Mouse (Mus musculus): Measurements from ENCODE around the gene Fam32a. TPM values are rescaled to one million over a fixed set of nuclear protein-coding genes. Genes with fewer than 3 reads are reported as not detected.

Gene Fam32a
- polyA plus RNA-seq, 2 experiments = 56.4 to 58.9 TPM

DNA sequence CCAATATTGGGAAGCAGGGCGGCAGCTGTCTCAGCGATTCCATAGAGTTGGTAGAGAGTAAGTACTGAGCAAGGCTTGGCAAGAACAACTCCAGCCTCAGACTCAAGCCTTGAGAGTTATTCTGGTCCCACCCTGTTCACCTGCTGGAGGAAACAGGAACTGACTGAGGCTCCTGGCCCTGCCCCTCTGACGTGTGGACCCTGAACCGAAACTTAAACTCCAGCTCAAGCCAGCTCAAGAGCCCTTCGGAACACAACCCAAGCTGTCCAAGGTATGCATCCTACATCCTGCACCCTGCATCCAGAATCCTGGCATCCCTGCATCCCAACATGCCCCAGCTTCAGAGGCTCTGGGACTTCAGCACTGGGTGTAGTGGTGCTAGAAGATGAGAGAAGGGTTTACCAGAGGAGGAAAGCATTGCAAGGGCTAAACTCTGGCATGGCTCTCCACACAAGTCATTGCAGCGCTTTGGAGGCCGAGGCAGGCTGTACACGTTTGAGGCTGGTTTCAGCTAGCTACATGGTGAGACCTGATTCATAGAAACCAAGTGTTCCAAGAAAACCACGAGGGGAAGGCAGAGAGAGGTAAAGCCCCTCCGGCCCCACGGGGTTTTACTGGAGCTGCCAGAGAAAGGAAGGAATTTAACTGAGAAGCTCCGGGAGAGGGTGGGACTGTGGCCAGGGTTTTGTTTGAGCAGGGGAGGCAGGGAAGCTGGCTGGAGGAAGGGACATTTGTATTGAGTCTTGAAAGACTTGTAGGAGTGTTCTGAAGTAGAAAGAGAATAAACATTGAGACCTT, 29.9 kb upstream of the Fam32a start, which contains the start of gene Hsh2d:
Gene Hsh2d, plus strand, starts transcription at position 222 of the 798 bp plus-strand sequence.
- H3K36me3 ChIP-seq (ENCODE audit: control insufficient read depth, insufficient read depth, low read length) = no peaks in the 10 kb centered on the region
- H3K4me2 ChIP-seq (replicated peaks; ENCODE audit: low read depth, low read length, severe bottlenecking) = no peak within 1 kb of the TSS
- WGBS = 64% methylated on average over 12 of the region's 12 CpGs
- TF ChIP-seq POLR2A (IDR thresholded peaks at IDR 0.05; ENCODE audit: borderline replicate concordance, extremely low read depth, insufficient read depth, insufficient read length) = no peak
- no peak within 1 kb of the TSS for H3K27ac ChIP-seq (replicated peaks; ENCODE audit: low read depth, low read length)
- no peaks in the 10 kb centered on the region for H3K9me3 ChIP-seq (ENCODE audit: control insufficient read depth, low read length)
- no peak for ATAC-seq (ENCODE audit: low FRiP score, low read depth)
- H3K9ac ChIP-seq (ENCODE audit: low read depth, low read length, severe bottlenecking) = no peak within 1 kb of the TSS
- peak; percentile 12 for DNase-seq (ENCODE audit: low spot score)
- no peaks in the 10 kb centered on the region for H3K4me1 ChIP-seq (ENCODE audit: control insufficient read depth, insufficient read depth, low read length)
- no peak within 1 kb of the TSS for H3K4me3 ChIP-seq (replicated peaks; ENCODE audit: low read length)
- no peaks in the 10 kb centered on the region for H3K27me3 ChIP-seq (ENCODE audit: control insufficient read depth, insufficient read depth, low read length)

DNA sequence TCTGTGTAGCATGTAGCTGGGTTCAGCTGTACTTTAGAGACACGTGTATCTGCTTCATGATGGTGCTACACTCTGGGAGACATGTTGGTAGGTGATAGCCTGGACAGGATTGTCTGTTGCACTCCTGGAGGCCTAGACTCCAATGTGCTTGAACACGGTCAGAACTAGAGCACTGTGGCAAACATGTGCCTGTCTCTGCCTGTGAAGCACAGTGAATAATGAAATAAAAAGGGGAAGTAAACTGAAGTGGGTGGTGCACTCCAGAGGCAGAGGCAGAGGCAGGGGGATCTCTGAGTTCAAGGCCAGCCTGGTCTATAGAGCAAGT, 29.4 kb upstream of the Fam32a start:
- Histone ChIP-seq H3K4me2 (replicated peaks; ENCODE audit: low read depth, low read length, severe bottlenecking) (no peak overlapping the region), H3K4me3 (replicated peaks; ENCODE audit: low read length) (no peak overlapping the region), H3K27ac (replicated peaks; ENCODE audit: low read depth, low read length) (no peak overlapping the region), H3K36me3 (ENCODE audit: control insufficient read depth, insufficient read depth, low read length) (no peaks in the 10 kb centered on the region), H3K9ac (ENCODE audit: low read depth, low read length, severe bottlenecking) (no peak overlapping the region), H3K4me1 (ENCODE audit: control insufficient read depth, insufficient read depth, low read length) (no peaks in the 10 kb centered on the region), H3K9me3 (ENCODE audit: control insufficient read depth, low read length) (no peaks in the 10 kb centered on the region), H3K27me3 (ENCODE audit: control insufficient read depth, insufficient read depth, low read length) (no peaks in the 10 kb centered on the region)
- TF ChIP-seq POLR2A (IDR thresholded peaks at IDR 0.05; ENCODE audit: borderline replicate concordance, extremely low read depth, insufficient read depth, insufficient read length) = no peak
- 95% methylated on average over 2 of the region's 2 CpGs for WGBS
- DNase-seq (ENCODE audit: low spot score) (no peak), ATAC-seq (ENCODE audit: low FRiP score, low read depth) (no peak)

DNA sequence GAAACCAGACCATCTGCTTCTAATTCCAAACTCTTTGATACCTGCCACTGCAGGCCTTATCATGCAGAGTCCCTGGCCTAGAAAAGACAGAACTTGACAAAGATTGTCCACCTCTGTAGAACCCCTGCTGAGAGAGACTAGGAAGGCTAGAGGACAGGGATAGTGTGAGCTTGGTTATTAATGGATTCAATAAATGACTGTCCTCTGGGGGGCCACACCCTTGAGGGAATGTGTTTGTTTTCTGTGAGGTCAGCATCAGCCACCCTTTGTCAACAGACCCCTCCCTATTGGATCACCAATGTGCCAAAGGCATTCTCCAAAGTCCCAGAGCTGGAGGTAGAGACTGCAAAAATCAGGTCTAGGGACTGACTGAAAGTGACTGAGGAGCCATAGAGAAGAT, 27.5 kb upstream of the Fam32a start:
- Histone ChIP-seq H3K36me3 (ENCODE audit: control insufficient read depth, insufficient read depth, low read length) (no peaks in the 10 kb centered on the region), H3K27ac (replicated peaks; ENCODE audit: low read depth, low read length) (no peak overlapping the region), H3K27me3 (ENCODE audit: control insufficient read depth, insufficient read depth, low read length) (no peaks in the 10 kb centered on the region), H3K4me1 (ENCODE audit: control insufficient read depth, insufficient read depth, low read length) (no peaks in the 10 kb centered on the region), H3K9me3 (ENCODE audit: control insufficient read depth, low read length) (no peaks in the 10 kb centered on the region), H3K4me2 (replicated peaks; ENCODE audit: low read depth, low read length, severe bottlenecking) (no peak overlapping the region), H3K9ac (ENCODE audit: low read depth, low read length, severe bottlenecking) (no peak overlapping the region), H3K4me3 (replicated peaks; ENCODE audit: low read length) (no peak overlapping the region)
- DNase-seq (ENCODE audit: low spot score) (no peak), ATAC-seq (ENCODE audit: low FRiP score, low read depth) (no peak)
- TF ChIP-seq POLR2A (IDR thresholded peaks at IDR 0.05; ENCODE audit: borderline replicate concordance, extremely low read depth, insufficient read depth, insufficient read length) = no peak

DNA sequence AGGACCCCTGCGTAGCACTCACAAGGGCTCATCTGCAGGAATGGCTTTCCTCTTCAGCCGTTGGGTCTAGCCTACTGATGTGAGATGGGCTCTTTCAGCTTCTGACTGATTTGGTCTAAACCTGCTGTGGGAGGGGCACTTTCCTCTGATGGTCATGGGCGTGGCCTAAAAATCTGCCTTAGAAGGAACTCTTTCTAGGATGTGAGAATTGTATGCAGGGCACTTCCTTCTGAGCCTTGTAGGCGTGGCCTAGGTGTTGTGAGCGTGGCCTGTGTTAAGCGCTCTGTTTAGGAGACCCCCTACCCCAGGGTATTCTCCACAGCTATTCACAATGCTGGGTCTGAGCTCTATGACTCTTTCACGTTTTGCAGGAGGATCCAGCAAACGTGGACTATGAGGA, 21.5 kb upstream of the Fam32a start:
- ATAC-seq (ENCODE audit: low FRiP score, low read depth) (no peak), DNase-seq (ENCODE audit: low spot score) (no peak)
- no peak overlapping the region for H3K4me2 ChIP-seq (replicated peaks; ENCODE audit: low read depth, low read length, severe bottlenecking)
- no peak overlapping the region for H3K9ac ChIP-seq (ENCODE audit: low read depth, low read length, severe bottlenecking)
- H3K4me1 ChIP-seq (ENCODE audit: control insufficient read depth, insufficient read depth, low read length) = no peaks in the 10 kb centered on the region
- no peaks in the 10 kb centered on the region for H3K36me3 ChIP-seq (ENCODE audit: control insufficient read depth, insufficient read depth, low read length)
- H3K9me3 ChIP-seq (ENCODE audit: control insufficient read depth, low read length) = peaks cover 9% of the 10 kb centered on the region
- no peaks in the 10 kb centered on the region for H3K27me3 ChIP-seq (ENCODE audit: control insufficient read depth, insufficient read depth, low read length)
- no peak overlapping the region for H3K27ac ChIP-seq (replicated peaks; ENCODE audit: low read depth, low read length)
- H3K4me3 ChIP-seq (replicated peaks; ENCODE audit: low read length) = no peak overlapping the region
- WGBS = 56% methylated on average over 8 of the region's 8 CpGs
- no peak for TF ChIP-seq POLR2A (IDR thresholded peaks at IDR 0.05; ENCODE audit: borderline replicate concordance, extremely low read depth, insufficient read depth, insufficient read length)

DNA sequence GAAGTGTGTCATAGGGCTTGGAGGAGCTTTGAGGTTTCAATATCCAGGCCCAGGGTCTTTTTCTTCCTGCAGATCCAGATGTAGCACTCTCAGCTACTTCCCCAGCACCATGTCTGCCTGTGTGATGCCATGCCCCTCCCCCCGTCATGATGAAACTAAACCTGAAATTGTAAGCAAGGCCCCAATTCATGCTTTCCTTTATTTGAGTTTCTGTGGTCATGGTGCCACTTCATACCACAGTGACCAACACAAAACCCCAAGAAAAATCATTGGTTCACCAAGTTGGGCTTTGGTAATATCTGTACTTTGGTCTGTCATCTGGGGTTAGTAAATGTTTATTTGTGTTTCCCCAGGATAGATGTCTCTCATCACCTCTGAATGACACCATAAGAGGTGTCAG, 10.9 kb upstream of the Fam32a start:
- Histone ChIP-seq H3K4me2 (replicated peaks; ENCODE audit: low read depth, low read length, severe bottlenecking) (no peak overlapping the region), H3K9ac (ENCODE audit: low read depth, low read length, severe bottlenecking) (no peak overlapping the region), H3K27me3 (ENCODE audit: control insufficient read depth, insufficient read depth, low read length) (no peaks in the 10 kb centered on the region), H3K9me3 (ENCODE audit: control insufficient read depth, low read length) (no peaks in the 10 kb centered on the region; the same call in 1 of the 2 replicates), H3K27ac (replicated peaks; ENCODE audit: low read depth, low read length) (no peak overlapping the region), H3K4me3 (replicated peaks; ENCODE audit: low read length) (no peak overlapping the region), H3K4me1 (ENCODE audit: control insufficient read depth, insufficient read depth, low read length) (no peaks in the 10 kb centered on the region), H3K36me3 (ENCODE audit: control insufficient read depth, insufficient read depth, low read length) (no peaks in the 10 kb centered on the region)
- ATAC-seq (ENCODE audit: low FRiP score, low read depth) = no peak
- no peak for TF ChIP-seq POLR2A (IDR thresholded peaks at IDR 0.05; ENCODE audit: borderline replicate concordance, extremely low read depth, insufficient read depth, insufficient read length)
- DNase-seq (ENCODE audit: low spot score) = no peak
- 80% methylated on average over 1 of the region's 1 CpGs for WGBS

All from limb, embryonic 14.5 days (tissue).